Mouse (Mus musculus) G1E (cell line): Measurements from ENCODE around the gene Epha5.

Experiments used
- CTCF ChIP-seq: IDR thresholded peaks from 2 replicates; pipeline ENCODE4 v1.5.1; 2012; ENCODE audit warnings: low read depth, low read length, inconsistent platforms, mixed read lengths
- GATA1 ChIP-seq: IDR thresholded peaks from 2 replicates; pipeline ENCODE4 v1.6.1; 2012; ENCODE audit warnings: borderline replicate concordance, low read length, inconsistent platforms, mixed read lengths

GRCm38 (mm10) chr5:84317839-84318238 is 99.3 kb downstream of the Epha5 start:
- TF ChIP-seq CTCF (no peak), GATA1 (no peak)
